Mouse (Mus musculus) midbrain, embryonic 14.5 days (tissue): Measurements from ENCODE around the gene Gm20604. TPM values are rescaled to one million over a fixed set of nuclear protein-coding genes. Genes with fewer than 3 reads are reported as not detected.

Experiments used
- ATAC-seq: fragments of 200-750 bp; cut with Nextera tagmentation; 2 replicates; pipeline ENCODE4 v1.8.0; 2017; ENCODE audit warnings: moderate number of reproducible peaks, moderate library complexity; ENCODE audit not compliant: low FRiP score, low TSS enrichment
- DNase-seq: peaks from one replicate; pipeline ENCODE4 v3.0.0-alpha.2; 2015
- H3K27ac ChIP-seq: fragments of 300-500 bp; sonication (generic); replicated peaks from 2 replicates; pipeline ENCODE4 v1.5.1; 2014; ENCODE audit warnings: mild to moderate bottlenecking, low read depth, low read length, moderate library complexity
- H3K27me3 ChIP-seq: fragments of 300-500 bp; sonication (generic); 2 replicates; pipeline ENCODE4 v1.6.1; 2014; ENCODE audit warnings: low read length, control low read depth, mixed read lengths; ENCODE audit not compliant: control insufficient read depth, insufficient read depth
- H3K36me3 ChIP-seq: fragments of 300-500 bp; sonication (generic); 2 replicates; pipeline ENCODE4 v1.6.1; 2014; ENCODE audit warnings: low read length, control low read depth; ENCODE audit not compliant: control insufficient read depth, insufficient read depth
- H3K4me1 ChIP-seq: fragments of 300-500 bp; sonication (generic); 2 replicates; pipeline ENCODE4 v1.6.1; 2014; ENCODE audit warnings: mild to moderate bottlenecking, antibody characterized with exemption, low read length, control low read depth; ENCODE audit not compliant: control insufficient read depth, insufficient read depth
- H3K4me2 ChIP-seq: fragments of 300-500 bp; sonication (generic); 2 replicates; pipeline ENCODE4 v1.6.1; 2014; ENCODE audit warnings: mild to moderate bottlenecking, low read length, moderate library complexity
- H3K4me3 ChIP-seq: fragments of 300-500 bp; sonication (generic); replicated peaks from 2 replicates; pipeline ENCODE4 v1.5.1; 2014; ENCODE audit warnings: low read depth, low read length
- H3K9ac ChIP-seq: fragments of 300-500 bp; sonication (generic); replicated peaks from 2 replicates; pipeline ENCODE4 v1.6.1; 2014; ENCODE audit warnings: mild to moderate bottlenecking, low read length, moderate library complexity
- H3K9me3 ChIP-seq: fragments of 300-500 bp; sonication (generic); 2 replicates; pipeline ENCODE4 v1.6.1; 2016; ENCODE audit warnings: low read length, control low read depth, mixed read lengths; ENCODE audit not compliant: control insufficient read depth
- WGBS: fragments of 180-500 bp; shearing (Covaris S2); extraction: QIAGEN DNeasy Blood & Tissue Kit; methylation state at CpG from one replicate; pipeline ENCODE4 v1.1.7; 2014; 5-methylcytosine and 5-hydroxymethylcytosine counted together
- polyA plus RNA-seq: library from polyadenylated mRNA; unstranded; fragments of >200 nt; fragmentation: Nextera tagmentation; extraction: Ambion mirVana; gene quantifications from 2 replicates; pipeline ENCODE4 v1.2.1, GENCODE M21; 2014

Gene Gm20604
- polyA plus RNA-seq, 1 experiment from 2014 or later: 47.3 TPM

GRCm38 (mm10) chr12:102733381-102733780, 25.1 kb downstream of the Gm20604 start:
- Histone ChIP-seq H3K9ac (no peak overlapping the region), H3K4me1 (peaks cover 15% of the 10 kb centered on the region), H3K27me3 (no peaks in the 10 kb centered on the region), H3K4me2 (no peak overlapping the region), H3K27ac (no peak overlapping the region), H3K9me3 (no peaks in the 10 kb centered on the region), H3K4me3 (no peak overlapping the region), H3K36me3 (no peaks in the 10 kb centered on the region)
- DNase-seq (peak; percentile 70), ATAC-seq (no peak)
- WGBS: 13% methylated on average over 4 of the region's 5 CpGs

- Histone ChIP-seq H3K27ac (peak overlapping the region; percentile 80), H3K4me3 (peak overlapping the region; percentile 11; the same call in 1 of the 2 replicates), H3K36me3 (no peaks in the 10 kb centered on the region), H3K9me3 (no peaks in the 10 kb centered on the region), H3K4me1 (peaks cover 15% of the 10 kb centered on the region), H3K4me2 (peak overlapping the region; percentile 46), H3K27me3 (no peaks in the 10 kb centered on the region), H3K9ac (no peak overlapping the region)
- 37% methylated on average over 16 of the region's 16 CpGs for WGBS
- ATAC-seq: peak; percentile 53
- peak; percentile 25 for DNase-seq
Observed at GRCm38 (mm10) chr12:102730798-102731619, 27.5 kb downstream of the Gm20604 start.

GRCm38 (mm10) chr12:102729855-102730797, 28.3 kb downstream of the Gm20604 start:
- Histone ChIP-seq H3K4me1 (peaks cover 15% of the 10 kb centered on the region), H3K9me3 (no peaks in the 10 kb centered on the region), H3K4me2 (peak overlapping the region; percentile 46), H3K9ac (no peak overlapping the region; the same call in 1 of the 2 replicates), H3K4me3 (peak overlapping the region; percentile 16), H3K36me3 (no peaks in the 10 kb centered on the region), H3K27ac (peak overlapping the region; percentile 80), H3K27me3 (no peaks in the 10 kb centered on the region)
- peak; percentile 97 for ATAC-seq
- 33% methylated on average over 26 of the region's 26 CpGs for WGBS
- peak; percentile 95 for DNase-seq

- H3K4me2 ChIP-seq: no peak overlapping the region
- H3K9ac ChIP-seq: no peak overlapping the region
- DNase-seq: no peak
- H3K9me3 ChIP-seq: no peaks in the 10 kb centered on the region
- H3K4me1 ChIP-seq: peaks cover 6% of the 10 kb centered on the region
- no peaks in the 10 kb centered on the region for H3K27me3 ChIP-seq
- no peak overlapping the region for H3K4me3 ChIP-seq
- H3K27ac ChIP-seq: no peak overlapping the region
- no peaks in the 10 kb centered on the region for H3K36me3 ChIP-seq
- WGBS: 91% methylated on average over 7 of the region's 7 CpGs
- ATAC-seq: no peak
Observed at GRCm38 (mm10) chr12:102725761-102726175, 32.7 kb downstream of the Gm20604 start.

GRCm38 (mm10) chr12:102725146-102725545, 33.3 kb downstream of the Gm20604 start:
- Histone ChIP-seq H3K4me3 (no peak overlapping the region), H3K9ac (no peak overlapping the region), H3K4me2 (no peak overlapping the region), H3K27me3 (no peaks in the 10 kb centered on the region), H3K36me3 (no peaks in the 10 kb centered on the region), H3K4me1 (0 out of 2 replicates have a peak, but pooled peaks cover 3% of the 10 kb centered on the region), H3K27ac (no peak overlapping the region), H3K9me3 (no peaks in the 10 kb centered on the region)
- ATAC-seq (no peak), DNase-seq (no peak)
- WGBS: 92% methylated on average over 6 of the region's 6 CpGs

- 87% methylated on average over 6 of the region's 6 CpGs for WGBS
- Histone ChIP-seq H3K36me3 (no peaks in the 10 kb centered on the region), H3K4me2 (no peak overlapping the region), H3K4me3 (no peak overlapping the region), H3K27me3 (no peaks in the 10 kb centered on the region), H3K9ac (no peak overlapping the region), H3K9me3 (no peaks in the 10 kb centered on the region), H3K27ac (no peak overlapping the region), H3K4me1 (no peaks in the 10 kb centered on the region)
- ATAC-seq: no peak
- DNase-seq: no peak
Observed at GRCm38 (mm10) chr12:102723861-102724260, 34.6 kb downstream of the Gm20604 start.

- H3K27me3 ChIP-seq: no peaks in the 10 kb centered on the region
- H3K9ac ChIP-seq: no peak overlapping the region
- DNase-seq (no peak), ATAC-seq (no peak)
- H3K27ac ChIP-seq: no peak overlapping the region
- no peaks in the 10 kb centered on the region for H3K4me1 ChIP-seq
- H3K9me3 ChIP-seq: no peaks in the 10 kb centered on the region
- no peak overlapping the region for H3K4me2 ChIP-seq
- WGBS: 66% methylated on average over 8 of the region's 8 CpGs
- H3K36me3 ChIP-seq: no peaks in the 10 kb centered on the region
- H3K4me3 ChIP-seq: no peak overlapping the region
Observed at GRCm38 (mm10) chr12:102722966-102723365, 35.5 kb downstream of the Gm20604 start.

GRCm38 (mm10) chr12:102722451-102722850, 36.0 kb downstream of the Gm20604 start:
- no peak for ATAC-seq
- Histone ChIP-seq H3K4me1 (no peaks in the 10 kb centered on the region), H3K9ac (no peak overlapping the region), H3K4me2 (no peak overlapping the region), H3K9me3 (no peaks in the 10 kb centered on the region), H3K36me3 (no peaks in the 10 kb centered on the region), H3K27ac (no peak overlapping the region), H3K27me3 (no peaks in the 10 kb centered on the region), H3K4me3 (no peak overlapping the region)
- DNase-seq: no peak
- 60% methylated on average over 11 of the region's 11 CpGs for WGBS
